Mouse (Mus musculus): ENCODE data around the gene Ilf3.

Ilf3 gene

DNA sequence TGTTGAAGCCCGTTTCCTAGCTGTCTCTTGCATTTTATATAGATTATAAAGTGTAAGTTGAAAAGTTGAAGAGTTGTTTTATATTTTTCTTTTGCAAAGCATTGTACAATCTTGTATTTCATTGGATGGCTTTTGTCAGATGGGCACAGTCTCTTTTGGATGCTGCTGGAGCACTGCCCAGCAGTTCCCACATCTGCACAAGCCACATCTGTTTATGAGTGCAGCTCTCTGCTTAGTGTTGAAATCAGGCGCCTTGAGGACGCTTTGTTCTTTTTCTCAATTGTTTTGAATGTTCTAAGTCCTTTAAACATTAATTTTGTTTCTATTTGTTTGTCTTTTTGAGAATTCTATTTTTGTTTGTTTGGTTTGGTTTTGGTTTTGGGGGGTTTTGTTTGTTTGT, 70.5 kb downstream of the Ilf3 start:
- DNase-seq (ENCODE audit: low read depth, low spot score) = no peak

DNA sequence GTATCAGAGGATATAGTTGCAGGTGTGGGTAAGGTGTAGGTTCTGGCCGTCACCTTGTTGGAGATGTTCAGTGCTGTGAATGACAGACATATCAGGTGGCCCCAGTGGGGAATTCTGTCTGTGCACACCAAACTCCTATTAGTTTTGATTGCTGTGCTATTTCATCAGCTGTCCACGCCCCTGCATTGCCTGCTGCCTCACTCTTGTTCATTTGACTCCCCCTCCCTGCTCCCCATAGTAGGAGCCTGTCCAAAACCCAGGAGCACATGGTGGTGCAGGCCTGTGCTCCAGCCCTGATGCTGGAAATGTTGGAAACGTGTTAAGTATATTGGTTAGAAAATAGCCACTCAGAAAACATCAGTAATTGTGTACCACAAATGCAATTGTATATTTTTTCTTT, 71.8 kb downstream of the Ilf3 start:
- DNase-seq (ENCODE audit: low read depth, low spot score) = no peak

DNA sequence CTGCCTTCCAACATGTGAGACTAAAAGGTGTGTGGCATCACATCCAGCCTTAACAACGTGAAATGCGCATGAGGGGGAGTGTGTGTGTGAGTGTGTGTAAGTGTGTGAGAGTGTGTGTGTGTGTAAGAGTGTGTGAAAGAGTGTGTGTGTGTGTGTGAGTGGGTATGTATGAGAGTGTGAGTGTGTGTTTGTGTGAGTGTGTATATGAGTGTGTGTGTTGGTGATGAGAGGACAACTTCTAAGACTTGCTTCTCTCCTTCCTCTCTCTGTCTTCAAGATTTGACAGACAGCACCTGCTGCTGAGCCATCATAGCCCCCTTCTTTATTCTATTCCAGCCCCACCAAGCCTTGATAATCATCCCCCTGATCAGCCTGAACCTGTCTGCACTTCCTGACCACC, 72.2 kb downstream of the Ilf3 start:
- DNase-seq (ENCODE audit: low read depth, low spot score) = no peak

DNA sequence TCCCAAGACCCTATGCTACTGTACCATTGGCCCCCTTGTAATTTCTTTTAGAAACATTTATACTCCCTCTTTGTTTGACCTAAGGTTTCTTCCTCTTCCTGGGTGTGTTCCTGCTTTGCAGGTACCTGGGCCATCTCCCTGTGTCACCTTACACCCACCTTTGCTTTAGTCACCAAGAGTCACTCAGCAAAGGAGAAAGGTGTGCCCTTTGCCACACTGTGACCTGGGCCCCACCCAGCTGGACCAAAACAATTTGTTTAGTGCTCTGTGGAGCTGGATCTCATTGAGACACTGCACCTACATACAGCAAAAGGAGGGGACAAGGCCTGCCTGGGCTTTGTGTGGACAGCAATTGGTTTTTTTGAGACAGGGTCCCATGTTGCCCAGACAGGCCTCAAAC, 72.7 kb downstream of the Ilf3 start:
- no peak for DNase-seq (ENCODE audit: low read depth, low spot score)

DNA sequence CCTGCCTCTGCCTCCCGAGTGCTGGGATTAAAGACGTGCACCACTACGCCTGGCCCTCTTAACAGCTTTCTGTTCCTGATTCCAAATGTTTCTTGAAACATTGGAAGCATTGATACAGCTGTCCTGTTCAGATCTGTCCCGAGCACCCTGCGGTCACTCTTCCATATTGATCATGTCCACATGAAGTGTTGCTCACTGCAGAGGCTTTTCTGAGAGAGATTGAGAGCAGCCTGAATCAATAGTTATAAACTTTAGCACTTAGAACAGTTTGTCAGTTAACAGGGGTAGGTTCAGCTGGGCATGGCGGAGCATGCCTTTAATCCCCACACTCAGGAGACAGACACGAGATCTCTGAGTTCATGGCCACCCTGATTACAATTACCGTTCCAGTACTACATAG, 76.2 kb downstream of the Ilf3 start:
- no peak for DNase-seq (ENCODE audit: low read depth, low spot score)

DNA sequence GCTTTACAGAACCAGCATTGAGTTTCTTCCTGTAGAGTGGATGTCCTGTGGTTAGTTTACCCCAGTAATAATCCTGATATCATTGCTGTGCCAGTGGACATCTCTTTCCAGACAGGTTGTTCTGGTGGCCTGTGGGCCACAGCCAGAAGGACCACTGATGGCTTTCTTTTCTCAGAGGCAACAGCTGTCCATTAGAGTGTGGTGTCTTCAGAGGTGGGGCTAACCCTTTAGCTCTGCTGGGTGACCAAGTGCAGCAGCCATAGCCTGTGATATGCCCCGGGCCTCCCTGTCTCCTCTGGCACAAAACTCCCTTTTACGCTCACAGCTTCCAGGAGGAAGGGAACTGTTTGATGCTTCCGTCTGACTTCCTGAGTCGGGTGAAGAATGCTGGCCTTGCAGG, 76.9 kb downstream of the Ilf3 start:
- DNase-seq (ENCODE audit: low read depth, low spot score) = no peak

DNA sequence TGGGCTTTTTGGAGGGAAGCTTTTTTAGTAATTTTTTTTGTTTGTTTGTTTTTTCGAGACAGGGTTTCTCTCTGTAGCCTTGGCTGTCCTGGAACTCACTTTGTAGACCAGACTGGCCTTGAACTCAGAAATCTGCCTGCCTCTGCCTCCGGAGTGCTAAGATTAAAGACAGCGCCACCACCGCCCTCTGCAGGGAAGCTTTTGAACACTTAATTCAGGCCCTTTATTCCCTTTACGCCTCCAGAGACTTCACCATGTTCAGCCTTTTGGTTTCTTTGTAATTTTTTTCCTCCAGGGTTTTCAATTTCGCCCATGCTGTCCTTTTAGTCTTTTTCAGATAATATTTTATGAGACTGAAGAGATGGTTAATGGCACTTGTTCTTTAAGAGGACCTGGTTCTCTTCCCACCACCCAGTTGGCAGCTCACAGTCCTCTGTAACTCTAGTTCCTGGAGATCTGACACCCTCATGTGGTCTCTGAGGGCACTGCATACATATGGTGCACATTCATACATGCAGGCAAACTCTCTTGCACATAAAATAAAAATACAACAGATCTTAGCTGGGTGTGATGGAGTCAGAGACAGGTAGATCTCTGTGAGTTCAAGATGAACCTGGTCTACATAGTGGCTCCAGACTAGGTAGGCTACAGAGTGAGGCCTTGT, 77.5 kb downstream of the Ilf3 start:
- no peak for DNase-seq (ENCODE audit: low read depth, low spot score)

DNA sequence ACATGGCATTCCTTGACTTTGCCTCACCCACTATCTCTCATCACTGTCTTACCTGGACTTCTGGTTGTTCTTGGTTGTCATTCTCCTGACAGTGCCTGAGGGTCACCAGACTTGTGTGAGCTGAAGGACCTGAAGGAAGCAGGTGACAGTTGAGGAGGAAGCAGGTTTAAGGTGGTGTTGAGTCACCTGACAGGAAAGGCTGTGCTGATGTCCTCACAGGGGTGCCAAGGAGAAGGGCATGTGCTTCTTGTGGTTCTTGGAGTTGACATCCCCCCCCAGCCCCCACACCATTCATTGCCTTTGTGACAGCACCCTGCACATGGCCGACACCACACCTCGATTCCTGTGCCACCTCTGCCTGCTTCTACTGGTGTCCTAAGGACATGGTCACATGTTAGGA, 80.1 kb downstream of the Ilf3 start:
- DNase-seq (ENCODE audit: low read depth, low spot score) = no peak

DNA sequence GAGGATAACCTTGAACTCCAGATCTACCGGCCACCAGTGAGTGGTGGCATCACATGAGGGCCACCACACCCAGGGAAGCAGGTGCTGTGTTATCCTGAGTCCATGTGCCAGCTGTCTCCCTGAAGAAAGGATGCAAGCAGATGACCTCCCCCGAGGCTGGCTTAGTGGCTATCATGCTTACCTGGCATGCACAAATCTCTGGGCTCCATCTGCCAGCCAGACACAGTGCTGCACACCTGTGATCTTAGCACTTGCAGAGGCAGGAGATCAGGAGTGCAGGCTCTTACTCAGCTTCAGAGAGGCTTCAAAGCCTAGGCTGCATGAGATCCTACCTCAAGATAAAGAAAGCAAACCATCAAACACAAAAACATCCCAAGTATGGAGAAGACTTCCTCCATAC, 82.0 kb downstream of the Ilf3 start:
- no peak for DNase-seq (ENCODE audit: low read depth, low spot score)

DNA sequence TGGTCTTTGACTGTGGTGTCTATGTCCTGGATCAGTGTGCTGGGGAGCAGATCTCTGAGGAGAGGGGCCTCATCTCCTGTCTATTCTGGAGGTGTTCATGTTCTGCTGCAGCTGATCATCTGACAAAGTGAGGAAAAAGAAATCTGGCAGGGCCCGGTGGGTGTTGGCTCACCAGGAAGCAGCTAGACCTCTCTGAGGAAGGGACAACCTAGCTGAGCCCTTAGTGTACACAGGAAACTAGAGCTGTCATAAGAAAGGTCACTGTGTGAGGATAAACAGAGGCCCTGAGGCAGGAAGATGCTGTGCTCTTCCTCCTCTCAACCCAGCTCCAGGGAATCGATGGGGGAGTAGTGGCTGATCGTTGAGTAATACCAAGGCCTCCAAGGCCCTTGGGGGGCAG, 82.6 kb downstream of the Ilf3 start:
- DNase-seq (ENCODE audit: low read depth, low spot score) = no peak

DNA sequence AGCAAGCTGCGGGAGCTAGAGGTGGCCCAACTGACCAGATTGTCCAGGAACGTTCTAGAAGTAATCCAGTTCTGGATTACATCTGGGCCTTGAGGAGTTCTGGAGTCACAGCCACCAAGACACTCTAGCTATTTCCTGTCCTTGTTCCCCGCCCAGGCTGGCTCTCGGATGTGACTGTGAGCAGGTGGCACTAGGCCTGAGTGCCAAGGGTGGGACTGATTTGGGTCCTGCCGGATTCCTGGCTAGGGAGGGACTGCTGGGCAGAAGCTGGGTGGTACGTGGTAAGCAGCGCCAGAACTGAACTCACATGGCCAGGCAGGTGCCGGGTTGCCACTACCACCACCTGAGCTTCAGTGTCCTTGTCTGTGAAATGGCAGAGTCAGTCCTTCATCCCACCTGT, 83.7 kb downstream of the Ilf3 start:
- no peak for DNase-seq (ENCODE audit: low read depth, low spot score)

DNA sequence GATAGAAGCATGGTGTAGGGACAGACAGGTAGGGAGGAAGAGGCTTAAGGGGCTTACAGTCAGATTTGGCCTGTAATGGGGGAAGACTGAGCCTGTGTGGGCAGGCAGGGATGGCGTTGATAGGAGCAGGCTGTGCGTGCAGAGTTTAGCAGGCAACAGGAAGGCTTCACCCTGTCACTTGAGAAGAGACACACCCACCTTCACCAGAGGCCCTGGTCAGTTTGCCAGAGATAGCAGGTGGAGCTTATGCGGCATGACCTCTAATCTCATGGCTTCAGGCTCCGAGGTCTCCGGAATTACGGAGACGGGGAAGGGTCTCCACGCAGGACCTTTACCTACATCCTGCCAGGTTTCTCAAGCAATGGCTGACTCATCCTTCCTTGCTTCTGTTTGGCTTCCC, 84.2 kb downstream of the Ilf3 start:
- DNase-seq (ENCODE audit: low read depth, low spot score) = no peak

DNA sequence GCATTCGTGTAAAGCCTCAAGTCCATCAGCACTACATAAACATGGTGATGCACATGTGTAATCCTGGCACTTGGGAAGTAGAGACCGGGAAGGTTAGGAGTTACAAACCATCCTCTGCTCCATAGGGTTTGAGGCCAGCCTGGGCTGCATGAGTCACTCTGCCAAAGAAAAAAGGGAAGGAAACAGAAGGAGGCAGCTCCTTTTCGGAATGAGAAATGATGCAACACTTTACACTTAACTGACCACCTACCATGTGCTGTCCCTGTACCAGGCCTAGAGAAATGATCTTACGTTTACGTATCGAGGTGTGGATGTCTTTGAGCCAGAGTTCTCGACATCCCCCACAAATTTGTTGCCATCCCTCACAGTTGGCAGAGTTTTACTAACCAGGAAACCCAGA, 85.3 kb downstream of the Ilf3 start:
- no peak for DNase-seq (ENCODE audit: low read depth, low spot score)

DNA sequence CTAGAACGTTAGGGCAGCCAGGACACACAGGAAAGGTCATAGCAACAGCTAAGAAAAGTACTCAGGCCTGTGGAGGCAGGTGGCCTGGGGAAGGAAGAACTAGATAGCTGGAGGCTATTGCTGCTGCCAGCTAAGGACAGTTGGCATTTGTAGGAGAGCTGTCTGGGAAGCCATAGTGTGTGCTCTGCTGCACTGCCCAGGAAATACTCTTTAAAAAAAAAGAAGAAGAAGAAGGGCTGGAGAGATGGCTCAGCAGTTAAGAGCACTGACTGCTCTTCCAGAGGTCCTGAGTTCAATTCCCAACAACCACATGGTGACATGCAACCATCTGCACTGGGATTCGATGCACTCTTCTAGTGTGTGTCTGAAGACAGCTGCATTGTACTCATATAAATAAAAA, 85.8 kb downstream of the Ilf3 start:
- DNase-seq (ENCODE audit: low read depth, low spot score) = no peak

DNA sequence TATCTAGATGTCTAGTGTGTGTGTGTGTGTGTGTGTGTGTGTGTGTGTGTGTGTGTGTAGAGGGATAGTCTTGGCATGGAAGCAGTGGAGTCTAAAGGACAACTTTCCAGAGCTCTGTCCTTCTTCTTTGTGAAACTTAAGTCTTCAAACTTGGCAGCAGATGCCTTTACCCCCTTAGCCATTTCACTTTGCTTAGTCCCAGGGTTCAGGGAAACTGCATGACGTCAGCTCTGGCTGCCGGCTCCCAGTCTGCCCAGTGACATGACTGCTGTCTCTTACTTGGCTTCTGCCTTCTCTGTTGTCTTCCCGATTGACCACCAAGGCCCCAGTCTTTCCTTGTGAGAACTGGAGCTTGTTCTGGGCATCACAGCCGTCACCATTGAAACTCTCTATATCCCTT, 86.9 kb downstream of the Ilf3 start:
- no peak for DNase-seq (ENCODE audit: low read depth, low spot score)
